Mouse (Mus musculus) CH12.LX (cell line): ENCODE measurements around the gene Alox12. TPM values are rescaled to one million over a fixed set of nuclear protein-coding genes. Genes with fewer than 3 reads are reported as not detected.

ENCODE experiments used
- DNase-seq: peaks from one replicate; pipeline ENCODE4 v3.0.0-alpha.2; 2013; ENCODE audit errors: extremely low read depth
- H3K27ac ChIP-seq: 2 replicates; pipeline ENCODE4 v1.5.1; 2012; ENCODE audit warnings: low read depth, mild to moderate bottlenecking, control low read depth, moderate library complexity; ENCODE audit not compliant: insufficient read depth
- H3K27me3 ChIP-seq: replicated peaks from 2 replicates; pipeline ENCODE3; 2012; ENCODE audit warnings: inconsistent platforms
- H3K36me3 ChIP-seq, 2 experiments: replicated peaks in 1 of 2; 2 replicates each; pipeline versions ENCODE3 to v1.6.1; 2012; ENCODE audit warnings: inconsistent platforms in 1 of 2, low read length in 1 of 2, mild to moderate bottlenecking in 1 of 2, mixed read lengths in 1 of 2, moderate library complexity in 1 of 2; ENCODE audit not compliant: control insufficient read depth in 1 of 2, insufficient read depth in 1 of 2
- H3K4me1 ChIP-seq, 2 experiments: 2 replicates each; pipeline ENCODE4 v1.6.1; 2012; ENCODE audit warnings: inconsistent platforms in 1 of 2, moderate library complexity in 1 of 2; ENCODE audit not compliant: insufficient read depth in 2 of 2, control insufficient read depth in 1 of 2
- H3K4me2 ChIP-seq: 2 replicates; pipeline ENCODE4 v1.6.1; 2012; ENCODE audit warnings: low read depth, mild to moderate bottlenecking, control low read depth; ENCODE audit not compliant: poor library complexity, insufficient read depth, severe bottlenecking
- H3K4me3 ChIP-seq, 3 experiments: fragments of 150-350 bp in 1 of 3; sonication (generic) in 1 of 3; replicated peaks in 1 of 3; 2 replicates each; pipeline versions ENCODE3 to v1.5.1; 2011 to 2012; ENCODE audit warnings: low read depth in 2 of 3, low read length in 2 of 3, mild to moderate bottlenecking in 2 of 3, moderate library complexity in 2 of 3, control low read depth in 1 of 3, improper control_type of control experiment in 1 of 3, inconsistent platforms in 1 of 3, mixed read lengths in 1 of 3; ENCODE audit not compliant: poor library complexity in 1 of 3
- H3K79me2 ChIP-seq: replicated peaks from 2 replicates; pipeline ENCODE4 v1.6.1; 2012; ENCODE audit warnings: mild to moderate bottlenecking, moderate library complexity; ENCODE audit not compliant: control insufficient read depth, poor library complexity, insufficient read depth, severe bottlenecking; ENCODE audit errors: extremely low read depth
- H3K9ac ChIP-seq: 2 replicates; pipeline ENCODE4 v1.6.1; 2012; ENCODE audit warnings: low read depth, mild to moderate bottlenecking, control low read depth, moderate library complexity; ENCODE audit not compliant: insufficient read depth
- H3K9me3 ChIP-seq: replicated peaks from 2 replicates; pipeline ENCODE3; 2012; ENCODE audit warnings: low read length, inconsistent platforms, mixed read lengths
- BHLHE40 ChIP-seq: IDR thresholded peaks from 2 replicates; pipeline ENCODE4 v1.6.1; 2011; ENCODE audit warnings: mild to moderate bottlenecking, low read depth, low read length, improper control_type of control experiment
- CHD2 ChIP-seq: IDR thresholded peaks from 2 replicates; pipeline ENCODE4 v1.6.1; 2011; ENCODE audit warnings: low read length, improper control_type of control experiment
- CTCF ChIP-seq, 2 experiments: IDR thresholded peaks in 1 of 2; conservative IDR thresholded peaks in 1 of 2; 2 replicates each; pipeline ENCODE4 v1.5.1; 2011 to 2012; ENCODE audit warnings: low read depth in 2 of 2, low read length in 2 of 2, improper control_type of control experiment in 1 of 2, inconsistent platforms in 1 of 2, mild to moderate bottlenecking in 1 of 2, moderate library complexity in 1 of 2
- E2F4 ChIP-seq: IDR thresholded peaks from 2 replicates; pipeline ENCODE4 v1.6.1; 2011; ENCODE audit warnings: low read depth, low read length, improper control_type of control experiment; ENCODE audit not compliant: insufficient replicate concordance
- ELF1 ChIP-seq: IDR thresholded peaks from 2 replicates; pipeline ENCODE4 v1.6.1; 2014; ENCODE audit warnings: low read depth, mild to moderate bottlenecking, inconsistent platforms, low read length, improper control_type of control experiment
- GABPA ChIP-seq: IDR thresholded peaks from 2 replicates; pipeline ENCODE4 v1.6.1; 2012; ENCODE audit warnings: low read depth, low read length, improper control_type of control experiment, inconsistent platforms; ENCODE audit not compliant: insufficient replicate concordance
- HCFC1 ChIP-seq: IDR thresholded peaks from 2 replicates; pipeline ENCODE4 v1.6.1; 2012; ENCODE audit warnings: low read depth, mild to moderate bottlenecking, inconsistent platforms, low read length, improper control_type of control experiment
- IRF4 ChIP-seq: IDR thresholded peaks from 2 replicates; pipeline ENCODE4 v1.6.1; 2014; ENCODE audit warnings: low read depth, mild to moderate bottlenecking, inconsistent platforms, low read length, improper control_type of control experiment
- JUN ChIP-seq: IDR thresholded peaks from 2 replicates; pipeline ENCODE4 v1.6.1; 2011; ENCODE audit warnings: low read depth, mild to moderate bottlenecking, low read length, improper control_type of control experiment, moderate library complexity; ENCODE audit not compliant: insufficient read depth
- KAT2A ChIP-seq: IDR thresholded peaks from 2 replicates; pipeline ENCODE4 v1.6.1; 2012; ENCODE audit warnings: low read length, improper control_type of control experiment, inconsistent platforms; ENCODE audit not compliant: insufficient replicate concordance
- MAFK ChIP-seq: IDR thresholded peaks from 2 replicates; pipeline ENCODE4 v1.6.1; 2011; ENCODE audit warnings: low read length, improper control_type of control experiment; ENCODE audit not compliant: insufficient replicate concordance
- MAX ChIP-seq: IDR thresholded peaks from 2 replicates; pipeline ENCODE4 v1.6.1; 2011; ENCODE audit warnings: low read length, improper control_type of control experiment
- MYC ChIP-seq: IDR thresholded peaks from 2 replicates; pipeline ENCODE4 v1.6.1; 2011; ENCODE audit warnings: low read depth, mild to moderate bottlenecking, improper control_type of control experiment, low read length
- POLR2A ChIP-seq: IDR thresholded peaks from 2 replicates; pipeline ENCODE4 v1.6.1; 2011; ENCODE audit warnings: low read depth, mild to moderate bottlenecking, improper control_type of control experiment, low read length
- POLR2AphosphoS2 ChIP-seq: IDR thresholded peaks from 2 replicates; pipeline ENCODE4 v1.6.1; 2011; ENCODE audit warnings: low read depth, low read length, improper control_type of control experiment
- RAD21 ChIP-seq: IDR thresholded peaks from 2 replicates; pipeline ENCODE4 v1.6.1; 2011; ENCODE audit warnings: low read depth, mild to moderate bottlenecking, low read length, improper control_type of control experiment, moderate library complexity
- RCOR1 ChIP-seq: conservative IDR thresholded peaks from 2 replicates; pipeline ENCODE4 v1.6.1; 2012; ENCODE audit warnings: low read depth, mild to moderate bottlenecking, inconsistent platforms, low read length, improper control_type of control experiment
- SIN3A ChIP-seq: IDR thresholded peaks from 2 replicates; pipeline ENCODE4 v1.6.1; 2012; ENCODE audit warnings: low read length, improper control_type of control experiment, inconsistent platforms
- SMC3 ChIP-seq: IDR thresholded peaks from 2 replicates; pipeline ENCODE4 v1.6.1; 2011; ENCODE audit warnings: low read depth, low read length, improper control_type of control experiment
- TCF12 ChIP-seq: IDR thresholded peaks from 2 replicates; pipeline ENCODE4 v1.6.1; 2014; ENCODE audit warnings: low read depth, mild to moderate bottlenecking, inconsistent platforms, low read length, improper control_type of control experiment
- UBTF ChIP-seq: IDR thresholded peaks from 2 replicates; pipeline ENCODE4 v1.6.1; 2012; ENCODE audit warnings: low read depth, mild to moderate bottlenecking, inconsistent platforms, low read length, improper control_type of control experiment, moderate library complexity
- USF1 ChIP-seq: IDR thresholded peaks from 2 replicates; pipeline ENCODE4 v1.6.1; 2014; ENCODE audit warnings: low read depth, mild to moderate bottlenecking, inconsistent platforms, low read length, improper control_type of control experiment
- USF2 ChIP-seq: conservative IDR thresholded peaks from 2 replicates; pipeline ENCODE4 v1.6.1; 2011; ENCODE audit warnings: low read depth, low read length, improper control_type of control experiment
- ZC3H11A ChIP-seq: IDR thresholded peaks from 2 replicates; pipeline ENCODE4 v1.6.1; 2012; ENCODE audit warnings: low read depth, mild to moderate bottlenecking, inconsistent platforms, low read length, improper control_type of control experiment
- ZKSCAN1 ChIP-seq: IDR thresholded peaks from 2 replicates; pipeline ENCODE4 v1.6.1; 2012; ENCODE audit warnings: low read depth, inconsistent platforms, low read length, improper control_type of control experiment, borderline replicate concordance
- ZMIZ1 ChIP-seq: IDR thresholded peaks from 2 replicates; pipeline ENCODE4 v1.6.1; 2012; ENCODE audit warnings: low read depth, mild to moderate bottlenecking, inconsistent platforms, low read length, improper control_type of control experiment
- dilution Hi-C: fragments of 300-500 bp; cut with MboI; formaldehyde crosslinking; loops from 2 replicates; pipeline ENCODE4 v1.14.3; 2020; ENCODE audit warnings: low sequenced_read_pairs; ENCODE audit not compliant: extremely low pct_unique_long_range_greater_than_20kb, extremely low pct_ligation_motif_present
- in situ Hi-C: fragments of 300-500 bp; cut with MboI; formaldehyde crosslinking; loops from 3 replicates; pipeline ENCODE4 v1.14.3; 2019; ENCODE audit warnings: low sequenced_read_pairs, low pct_ligation_motif_present, low pct_unique_long_range_greater_than_20kb, mixed read lengths
- polyA plus RNA-seq: library from polyadenylated mRNA; unstranded; fragments of >175 nt; gene quantifications from 2 replicates; pipeline ENCODE4 v1.2.1, GENCODE M21; 2012; ENCODE audit warnings: low read depth; ENCODE audit not compliant: insufficient read length
- total RNA-seq, 2 experiments: library from RNA; depleted of rRNA; stranded (reverse); fragments of 300-350 nt in 1 of 2; fragments of >200 nt in 1 of 2; gene quantifications; 2 replicates each; pipeline ENCODE4 v1.2.3; 2012 to 2014

The Alox12 gene
- total and polyA plus RNA-seq, 3 experiments = not detected

DNA sequence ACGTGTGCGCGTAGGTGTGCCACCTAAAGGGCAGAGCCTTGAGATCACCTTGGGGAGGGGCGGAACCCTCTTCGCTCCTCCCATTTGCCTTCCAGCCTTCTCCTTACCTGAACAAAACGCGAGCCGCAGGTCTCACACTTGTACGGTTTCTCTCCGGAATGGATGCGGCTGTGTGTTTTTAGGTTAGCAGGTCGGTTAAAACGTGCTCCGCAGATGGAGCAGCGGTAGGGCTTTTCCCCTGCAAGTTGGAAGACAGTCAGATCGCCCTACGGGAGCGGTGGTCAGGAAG is 28.6 kb downstream of the Alox12 start:
- no peak overlapping the region for H3K27ac ChIP-seq
- no peaks in the 10 kb centered on the region for H3K79me2 ChIP-seq
- peaks cover 4 to 38% of the 10 kb centered on the region in 2 experiments; a peak in 3 of 4 replicates for H3K4me1 ChIP-seq
- no peak overlapping the region for H3K4me3 ChIP-seq
- no peak overlapping the region for H3K4me2 ChIP-seq
- no peak overlapping the region for H3K9ac ChIP-seq
- no peaks in the 10 kb centered on the region for H3K9me3 ChIP-seq
- no peak for DNase-seq
- in situ Hi-C loops (loop anchor here (25.0 kb wide), 2 partner anchors 386 to 536 kb away; partner anchors contain the start of genes 4930544D05Rik, Chrne and Zfp3), dilution Hi-C loops (no loop called here)
- peaks cover 0 to 14% of the 10 kb centered on the region in 2 experiments for H3K36me3 ChIP-seq
- no peak for TF ChIP-seq E2F4
- TF ChIP-seq ZMIZ1 = no peak
- no peak for TF ChIP-seq POLR2A
- no peak for TF ChIP-seq IRF4
- no peak for TF ChIP-seq BHLHE40
- no peak for TF ChIP-seq CTCF (conservative IDR thresholded peaks at IDR 0.05 in 1 of 2, IDR thresholded peaks at IDR 0.05 in 1 of 2; ENCODE audit: low read depth in 2 of 2, low read length in 2 of 2)
- no peak for TF ChIP-seq MAFK
- TF ChIP-seq JUN = no peak
- TF ChIP-seq RCOR1 = no peak
- TF ChIP-seq KAT2A = no peak
- no peak for TF ChIP-seq CHD2
- no peak for TF ChIP-seq MAX
- H3K27me3 ChIP-seq = peaks cover 2% of the 10 kb centered on the region

DNA sequence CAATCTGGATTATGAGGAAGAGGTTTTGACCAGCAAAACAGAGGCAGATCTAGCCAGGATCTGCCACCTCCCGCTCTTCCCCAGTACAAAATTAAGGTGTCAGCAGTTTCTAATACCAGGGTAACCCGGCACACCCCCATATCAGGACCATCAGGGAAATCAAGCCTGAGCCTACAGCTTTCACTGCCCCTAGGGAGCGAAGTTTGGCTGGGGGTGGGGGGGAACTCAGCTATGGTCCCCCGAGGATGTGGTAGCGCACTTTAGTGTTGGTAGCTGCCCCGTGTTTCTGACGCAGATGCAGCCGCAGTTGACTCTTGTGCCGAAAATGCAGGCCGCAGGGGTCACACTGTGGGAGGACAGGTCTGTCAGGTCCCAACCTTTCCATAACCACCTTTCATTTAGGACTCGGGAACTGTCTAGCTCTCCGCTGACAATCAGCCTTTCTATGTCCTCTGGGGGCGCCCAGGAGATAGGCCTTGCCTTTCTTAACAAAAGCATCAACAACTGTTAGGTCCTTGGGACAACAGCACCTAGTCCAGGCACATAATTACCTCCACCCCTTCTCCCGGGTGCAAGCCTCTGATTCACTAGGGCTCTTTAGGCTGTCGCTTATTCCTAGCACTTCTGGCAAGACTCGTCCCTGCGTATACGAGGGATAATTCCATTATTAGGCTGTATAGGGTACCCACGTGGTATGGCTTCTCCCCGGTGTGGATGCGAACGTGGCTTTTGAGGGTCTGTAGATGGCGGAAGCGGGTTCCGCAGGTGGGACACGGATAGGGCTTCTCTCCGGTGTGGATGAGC is 29.2 kb downstream of the Alox12 start:
- DNase-seq = no peak
- no peaks in the 10 kb centered on the region for H3K9me3 ChIP-seq
- dilution Hi-C loops = no loop called here
- H3K4me2 ChIP-seq = no peak overlapping the region
- H3K27me3 ChIP-seq = peaks cover 2% of the 10 kb centered on the region
- peaks cover 0 to 14% of the 10 kb centered on the region in 2 experiments for H3K36me3 ChIP-seq
- TF ChIP-seq GABPA (no peak), RCOR1 (no peak), ZKSCAN1 (no peak), POLR2AphosphoS2 (no peak), USF1 (no peak), MAX (no peak), BHLHE40 (no peak), UBTF (no peak), TCF12 (no peak), SMC3 (no peak), HCFC1 (no peak), ELF1 (no peak), ZC3H11A (no peak), E2F4 (no peak), USF2 (no peak), ZMIZ1 (no peak), MYC (no peak), RAD21 (no peak), SIN3A (no peak), IRF4 (no peak)
- no peak overlapping the region for H3K9ac ChIP-seq
- no peak overlapping the region for H3K27ac ChIP-seq
- in situ Hi-C loops = loop anchor here (25.0 kb wide), 2 partner anchors 386 to 536 kb away; partner anchors contain the start of genes 4930544D05Rik, Chrne and Zfp3
- H3K4me3 ChIP-seq = no peak overlapping the region
- no peaks in the 10 kb centered on the region for H3K79me2 ChIP-seq
- peaks cover 4 to 33% of the 10 kb centered on the region in 2 experiments; a peak in 3 of 4 replicates for H3K4me1 ChIP-seq
